Mouse (Mus musculus): ENCODE results near the gene Cdkl3. TPM values are rescaled to one million over a fixed set of nuclear protein-coding genes. Genes with fewer than 3 reads are reported as not detected.

Gene Cdkl3
- polyA plus RNA-seq, 1 experiment = 21.9 TPM

- Histone ChIP-seq H3K27ac (replicated peaks; ENCODE audit: low read depth, low read length) (no peak overlapping the region), H3K4me1 (ENCODE audit: control insufficient read depth, insufficient read depth, insufficient read length, low read length) (no peaks in the 10 kb centered on the region), H3K4me3 (ENCODE audit: insufficient read depth, low read depth, low read length) (no peak overlapping the region)
Observed at GRCm38 (mm10) chr11:52130451-52131068, 126.5 kb downstream of the Cdkl3 start.

Other genes starting within 250 kb of the Cdkl3 start
- 8.8 and 12.5 TPM in 2 replicates for gene Sec24a, start 240.6 kb upstream of the Cdkl3 start, polyA plus RNA-seq (2012; ENCODE audit: insufficient read depth, insufficient read length, missing spikeins)
- 158 and 181 TPM in 2 replicates for gene Sar1b, start 240.5 kb upstream of the Cdkl3 start, polyA plus RNA-seq (2012; ENCODE audit: insufficient read depth, insufficient read length, missing spikeins)
- 1.9 and 2.6 TPM in 2 replicates for gene Jade2, start 146.6 kb upstream of the Cdkl3 start, polyA plus RNA-seq (2012; ENCODE audit: insufficient read depth, insufficient read length, missing spikeins)
- gene Cdkn2aipnl, start 36.6 kb upstream of the Cdkl3 start, polyA plus RNA-seq (2012; ENCODE audit: insufficient read depth, insufficient read length, missing spikeins) = 11.1 and 11.7 TPM in 2 replicates
- gene Ube2b, start 3.5 kb upstream of the Cdkl3 start, polyA plus RNA-seq (2012; ENCODE audit: insufficient read depth, insufficient read length, missing spikeins) = 235 and 242 TPM in 2 replicates
- gene Ppp2ca, start 94.5 kb downstream of the Cdkl3 start, polyA plus RNA-seq (2012; ENCODE audit: insufficient read depth, insufficient read length, missing spikeins) = 59.4 and 68.0 TPM in 2 replicates
- not detected in 2 replicates for gene Olfr1373, start 141.3 kb downstream of the Cdkl3 start, polyA plus RNA-seq (2012; ENCODE audit: insufficient read depth, insufficient read length, missing spikeins)
- gene Olfr1371, start 209.8 kb downstream of the Cdkl3 start, polyA plus RNA-seq (2012; ENCODE audit: insufficient read depth, insufficient read length, missing spikeins) = not detected in 2 replicates
- 362 and 417 TPM in 2 replicates for gene Skp1a, start 227.8 kb downstream of the Cdkl3 start, polyA plus RNA-seq (2012; ENCODE audit: insufficient read depth, insufficient read length, missing spikeins)

Measured in brown adipose tissue, adult 24 weeks (tissue).